Mouse (Mus musculus) splenic B cell, adult 2 months (primary cell): ENCODE results near the gene Oas1a.
"Not testable (repeated sequence)": the region's sequence is repeated elsewhere in the genome, so short reads cannot be mapped to it uniquely, and the experiment has no call there.

Experiments used
- DNase-seq: peaks from one replicate; pipeline ENCODE4 v3.0.0-alpha.2; 2011; ENCODE audit warnings: low read depth, low spot score
- H3K27me3 ChIP-seq: 2 replicates; pipeline ENCODE4 v1.6.1; 2012; ENCODE audit warnings: mild to moderate bottlenecking, low read length, moderate library complexity, mixed read lengths; ENCODE audit not compliant: control insufficient read depth, poor library complexity, insufficient read depth, severe bottlenecking
- H3K36me3 ChIP-seq: 2 replicates; pipeline ENCODE4 v1.6.1; 2012; ENCODE audit warnings: mild to moderate bottlenecking, low read length, moderate library complexity, mixed read lengths; ENCODE audit not compliant: control insufficient read depth, poor library complexity, insufficient read depth, severe bottlenecking

The Oas1a gene

DNA sequence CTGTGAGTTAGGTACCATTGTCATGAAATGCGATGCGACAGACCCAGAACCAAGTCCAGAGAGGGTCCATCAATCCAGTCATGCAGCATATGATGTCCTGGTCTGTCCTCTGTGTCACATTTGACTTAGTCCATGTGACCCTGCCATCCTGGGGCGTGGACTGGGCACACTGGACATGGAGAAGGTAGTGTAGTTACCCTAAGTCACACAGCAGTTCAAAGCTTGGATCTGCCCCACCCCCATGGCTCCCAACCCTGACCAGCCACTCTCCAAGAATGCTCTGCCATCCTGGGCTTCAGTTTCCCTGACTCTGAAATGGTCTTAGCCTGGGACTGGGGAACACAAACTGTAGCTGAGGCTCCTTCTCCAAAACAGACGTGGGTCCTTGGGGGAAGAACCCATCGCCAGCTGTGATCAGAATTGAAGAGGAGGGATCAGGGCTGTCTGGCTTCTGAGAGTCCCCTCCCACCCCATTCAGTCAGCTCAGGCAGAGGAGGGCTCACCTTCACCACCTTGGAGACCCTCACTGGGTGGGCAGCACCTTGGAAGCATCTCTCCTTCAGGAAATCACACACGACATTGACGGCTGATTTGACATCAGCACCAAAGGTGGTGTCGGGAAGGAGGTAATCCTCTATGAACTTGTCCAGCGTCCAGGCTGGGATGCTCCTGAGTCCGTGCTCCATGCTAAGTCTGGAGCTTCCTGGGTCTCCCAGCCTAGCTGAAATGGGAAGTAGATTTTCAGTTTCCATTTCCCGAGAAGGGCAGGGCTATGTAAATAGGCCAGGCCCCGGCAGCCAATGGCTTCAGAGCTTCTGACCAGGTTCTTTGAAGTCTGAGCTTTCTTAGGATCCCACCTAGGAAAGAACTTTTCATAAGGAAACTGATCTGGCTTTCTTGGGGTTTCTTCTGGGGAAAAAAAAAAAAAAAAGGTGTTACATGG lies at the start of gene Oas1a:
Oas1a (minus strand) TSS at position 731 of the 943 bp plus-strand sequence.
- DNase-seq, H3K27me3 ChIP-seq, H3K36me3 ChIP-seq: not testable (repeated sequence)

DNA sequence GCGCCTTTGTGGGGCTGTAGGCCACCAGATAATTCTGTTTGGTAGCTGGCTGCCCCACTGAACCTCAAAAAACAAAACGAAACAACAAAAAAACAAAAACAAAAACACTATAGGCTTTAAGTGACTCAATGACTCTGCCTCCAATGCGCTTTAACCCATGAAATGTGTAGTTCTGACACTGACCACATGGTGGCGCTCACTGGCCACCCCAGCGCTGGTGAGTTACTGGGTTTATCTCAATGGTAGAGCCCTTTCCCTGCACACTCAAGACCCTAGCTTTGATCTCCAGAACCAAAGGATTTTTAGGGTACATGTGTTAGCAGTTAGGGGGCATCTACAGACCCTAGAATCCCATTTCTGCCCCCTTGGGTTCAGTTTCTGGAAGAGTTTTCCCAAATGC lies 46.7 kb upstream of the Oas1a start:
- peak; percentile 71 for DNase-seq
- H3K27me3 ChIP-seq, result no peaks in the 10 kb centered on the region
- H3K36me3 ChIP-seq, result no peaks in the 10 kb centered on the region

DNA sequence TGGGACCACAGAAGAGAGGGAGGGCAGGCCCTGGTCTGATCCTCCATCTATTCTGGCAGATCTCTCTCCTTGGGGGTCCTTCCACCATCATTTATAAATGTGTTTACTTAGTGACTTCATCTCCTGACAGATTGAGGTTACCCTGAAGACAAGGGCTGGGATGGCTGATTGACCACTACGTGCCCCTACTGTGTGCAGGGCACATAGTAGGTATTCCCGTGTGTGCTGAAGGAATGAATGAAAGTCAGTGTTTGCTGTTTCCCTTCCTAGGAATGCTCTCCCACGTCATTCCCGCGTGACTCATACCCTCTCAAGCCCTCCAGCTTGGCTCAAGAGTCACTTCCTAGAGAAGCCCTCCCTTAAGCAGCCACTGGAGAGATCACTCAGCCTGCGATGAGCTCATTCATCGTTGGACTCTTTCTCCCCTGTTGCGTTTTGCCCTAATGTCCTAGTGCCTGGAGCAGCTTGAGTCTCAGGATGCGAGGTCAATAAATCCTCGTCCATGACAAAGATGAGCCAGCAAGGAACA lies 45.0 kb upstream of the Oas1a start:
- Histone ChIP-seq H3K36me3 (no peaks in the 10 kb centered on the region), H3K27me3 (no peaks in the 10 kb centered on the region)
- no peak for DNase-seq

DNA sequence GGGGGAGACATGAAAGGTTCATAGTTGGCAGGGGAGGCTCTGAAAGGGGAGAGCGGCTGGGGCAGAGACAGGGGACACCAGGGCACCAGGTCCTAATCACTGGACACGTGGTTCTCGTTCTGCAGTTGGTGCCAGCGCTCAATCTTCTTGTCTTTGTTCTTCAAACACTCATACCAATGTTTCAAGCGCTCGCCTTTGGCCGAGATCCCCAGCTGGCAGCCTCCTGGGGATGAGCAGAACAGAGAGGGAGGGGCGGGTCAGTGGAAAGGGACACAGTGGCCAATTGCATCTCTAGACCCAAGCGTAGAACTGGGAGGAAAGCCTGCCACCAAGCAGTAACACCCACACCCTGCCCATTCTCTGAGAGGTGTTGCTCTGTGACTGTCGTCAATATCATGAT lies 34.8 kb upstream of the Oas1a start:
- no peaks in the 10 kb centered on the region for H3K36me3 ChIP-seq
- no peaks in the 10 kb centered on the region for H3K27me3 ChIP-seq
- no peak for DNase-seq

DNA sequence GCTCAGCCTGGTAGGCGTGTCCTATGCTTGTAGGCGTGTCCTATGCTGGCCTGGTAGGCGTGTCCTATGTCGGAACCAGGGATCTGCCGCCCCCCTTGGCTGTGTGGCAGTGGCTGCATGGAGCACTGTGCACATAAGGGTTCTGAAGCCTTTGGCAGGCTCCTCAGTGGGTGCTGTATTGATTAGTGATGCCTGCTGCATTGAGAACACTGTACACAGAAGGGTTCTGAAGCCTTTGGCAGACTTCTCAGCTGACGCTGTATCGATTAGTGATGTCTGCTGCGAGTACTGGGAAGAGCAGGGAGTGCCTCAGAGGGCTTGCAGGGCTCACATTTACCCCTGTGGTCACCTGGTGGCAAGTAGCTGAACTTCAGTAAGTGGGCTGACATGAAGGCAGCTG lies 31.3 kb upstream of the Oas1a start:
- Histone ChIP-seq H3K27me3 (no peaks in the 10 kb centered on the region), H3K36me3 (no peaks in the 10 kb centered on the region)
- DNase-seq, result no peak

DNA sequence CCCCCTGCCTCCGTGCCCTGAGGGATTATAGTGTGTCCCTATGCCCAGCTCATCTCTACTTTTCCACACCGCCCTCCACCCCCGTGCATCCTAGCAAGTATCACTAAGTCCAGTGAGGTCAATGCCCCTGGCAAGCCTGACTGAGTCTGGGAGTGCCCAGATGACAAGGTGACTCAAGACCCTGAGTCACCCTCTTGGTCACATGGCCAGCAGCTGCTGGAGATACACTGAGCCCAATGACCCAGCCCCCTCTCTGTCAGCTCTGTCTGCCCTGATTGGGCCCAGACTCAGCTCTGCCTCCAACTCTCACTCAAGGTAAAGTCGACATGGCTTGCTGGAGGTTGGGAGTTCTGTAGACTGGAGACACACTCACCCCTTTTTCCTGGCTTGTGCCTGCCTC lies 30.5 kb upstream of the Oas1a start:
- Histone ChIP-seq H3K27me3 (no peaks in the 10 kb centered on the region), H3K36me3 (no peaks in the 10 kb centered on the region)
- no peak for DNase-seq

DNA sequence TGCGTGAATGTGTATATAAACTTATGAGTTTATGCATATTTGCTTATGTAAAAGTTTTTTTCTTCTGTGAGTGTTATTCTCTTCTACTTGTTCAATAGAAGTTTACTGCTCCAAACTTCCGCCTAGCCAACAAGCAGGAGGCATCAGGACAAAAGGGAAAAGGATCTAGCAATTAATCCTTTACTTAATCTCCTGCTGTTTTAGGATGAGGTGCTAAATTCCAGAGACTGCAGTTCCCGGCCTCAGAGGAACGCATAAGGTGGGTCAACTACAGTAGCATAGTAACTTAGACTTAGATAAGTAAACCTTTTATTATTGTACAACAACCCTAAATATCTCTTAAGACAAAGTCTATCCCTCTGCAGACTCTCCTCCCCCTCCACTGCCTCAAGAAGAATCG lies 26.6 kb upstream of the Oas1a start:
- DNase-seq, result no peak
- no peaks in the 10 kb centered on the region for H3K36me3 ChIP-seq
- H3K27me3 ChIP-seq, result no peaks in the 10 kb centered on the region

DNA sequence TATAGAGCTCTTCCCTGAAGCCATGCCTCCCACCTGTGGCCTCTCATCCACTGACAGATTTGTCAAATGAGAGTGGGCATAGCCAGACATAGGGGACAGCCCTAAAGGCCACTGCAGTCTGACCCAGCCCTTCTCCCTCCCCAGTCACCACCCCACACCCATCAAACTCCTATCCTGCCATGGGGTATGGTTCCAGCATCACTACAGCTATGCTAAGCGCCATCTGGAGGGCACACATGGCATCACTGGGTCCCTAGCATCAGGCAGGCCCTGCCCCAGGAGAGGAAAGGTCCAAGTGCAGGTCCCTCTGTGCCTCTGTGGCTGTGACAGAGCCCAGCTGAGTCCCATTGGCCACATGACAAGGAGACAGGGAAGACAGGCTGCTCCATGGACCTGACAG lies 19.7 kb upstream of the Oas1a start:
- peak; percentile 10 for DNase-seq
- H3K36me3 ChIP-seq, result no peaks in the 10 kb centered on the region
- H3K27me3 ChIP-seq, result no peaks in the 10 kb centered on the region

DNA sequence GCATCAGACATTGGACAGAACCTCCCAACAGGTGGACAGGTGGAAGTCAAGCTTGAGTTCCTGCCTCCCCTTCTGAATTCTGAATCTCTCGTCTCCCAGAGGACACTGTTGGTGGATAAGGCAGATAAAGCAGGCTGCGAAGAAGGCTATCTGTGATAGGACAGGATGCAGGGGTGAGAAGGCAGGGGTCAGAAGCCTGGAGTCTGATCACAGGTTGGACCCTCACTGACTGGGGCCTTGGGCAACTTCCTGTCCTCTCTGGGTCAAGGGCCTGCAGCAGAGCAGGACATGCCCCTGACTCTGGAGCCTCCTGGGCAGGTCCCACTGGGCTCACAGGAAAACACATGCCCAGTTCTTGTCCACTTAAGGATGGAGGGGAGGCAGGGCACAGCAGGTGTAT lies 19.0 kb upstream of the Oas1a start:
- H3K36me3 ChIP-seq, DNase-seq, H3K27me3 ChIP-seq: not testable (repeated sequence)

DNA sequence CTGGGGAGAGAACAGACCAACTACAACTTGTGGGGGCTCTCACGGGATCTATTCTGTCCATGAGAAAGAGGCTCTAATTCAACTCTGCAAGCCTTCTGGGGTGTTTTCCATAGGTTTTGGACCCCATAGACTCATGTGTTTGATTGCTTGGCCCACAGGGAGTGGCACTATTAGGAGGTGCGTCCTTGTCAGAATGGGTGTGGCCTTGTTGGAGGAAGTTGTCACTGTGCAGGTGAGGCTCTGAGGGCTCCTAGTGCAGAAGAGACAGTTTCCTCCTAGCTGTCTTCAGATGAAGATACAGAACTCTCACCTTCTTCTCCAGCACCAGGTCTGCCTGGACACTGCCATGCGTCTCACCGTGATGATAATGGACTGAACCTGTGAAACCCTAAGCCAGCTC lies 17.2 kb upstream of the Oas1a start:
- not testable (repeated sequence) for H3K36me3 ChIP-seq, H3K27me3 ChIP-seq, DNase-seq

DNA sequence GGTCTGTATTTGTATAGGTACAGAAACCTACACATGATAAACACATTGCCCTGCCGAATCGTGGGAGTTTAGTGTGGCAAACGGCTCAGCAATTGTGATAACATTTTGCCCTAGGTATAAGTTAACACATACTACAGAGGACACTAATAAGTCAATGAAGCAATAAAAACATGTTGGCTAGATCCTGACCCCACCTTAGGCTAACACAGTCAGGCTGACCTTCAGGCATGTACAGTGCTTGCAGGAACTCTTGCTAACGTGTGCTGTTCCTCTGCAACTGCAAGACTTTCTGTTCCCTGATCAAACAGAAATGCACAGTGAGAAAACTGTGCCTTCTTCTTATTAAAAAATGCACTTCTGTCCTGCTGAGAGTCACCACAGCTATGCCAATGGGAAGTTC lies 16.6 kb upstream of the Oas1a start:
- Histone ChIP-seq H3K36me3 (no peaks in the 10 kb centered on the region), H3K27me3 (no peaks in the 10 kb centered on the region)
- no peak for DNase-seq

DNA sequence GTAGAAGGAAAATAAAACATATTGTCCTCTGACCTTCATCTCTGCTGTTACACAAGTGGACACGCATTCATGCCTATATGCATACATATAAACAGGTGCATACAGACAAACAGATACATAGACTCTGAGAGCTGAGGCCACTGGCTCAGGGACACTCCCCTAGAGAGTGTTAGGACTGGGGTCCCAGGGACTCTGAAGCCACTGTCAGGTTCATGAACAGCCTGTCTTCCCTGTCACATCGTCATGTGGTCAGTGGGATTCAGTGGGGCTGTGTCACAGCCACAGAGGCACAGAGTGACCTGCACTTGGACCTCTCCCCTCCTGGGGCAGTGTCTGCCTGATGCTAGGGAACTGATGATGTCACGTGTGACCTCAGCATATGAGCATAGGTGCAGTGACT lies 13.0 kb upstream of the Oas1a start:
- H3K27me3 ChIP-seq, result no peaks in the 10 kb centered on the region
- DNase-seq, result no peak
- H3K36me3 ChIP-seq, result no peaks in the 10 kb centered on the region

DNA sequence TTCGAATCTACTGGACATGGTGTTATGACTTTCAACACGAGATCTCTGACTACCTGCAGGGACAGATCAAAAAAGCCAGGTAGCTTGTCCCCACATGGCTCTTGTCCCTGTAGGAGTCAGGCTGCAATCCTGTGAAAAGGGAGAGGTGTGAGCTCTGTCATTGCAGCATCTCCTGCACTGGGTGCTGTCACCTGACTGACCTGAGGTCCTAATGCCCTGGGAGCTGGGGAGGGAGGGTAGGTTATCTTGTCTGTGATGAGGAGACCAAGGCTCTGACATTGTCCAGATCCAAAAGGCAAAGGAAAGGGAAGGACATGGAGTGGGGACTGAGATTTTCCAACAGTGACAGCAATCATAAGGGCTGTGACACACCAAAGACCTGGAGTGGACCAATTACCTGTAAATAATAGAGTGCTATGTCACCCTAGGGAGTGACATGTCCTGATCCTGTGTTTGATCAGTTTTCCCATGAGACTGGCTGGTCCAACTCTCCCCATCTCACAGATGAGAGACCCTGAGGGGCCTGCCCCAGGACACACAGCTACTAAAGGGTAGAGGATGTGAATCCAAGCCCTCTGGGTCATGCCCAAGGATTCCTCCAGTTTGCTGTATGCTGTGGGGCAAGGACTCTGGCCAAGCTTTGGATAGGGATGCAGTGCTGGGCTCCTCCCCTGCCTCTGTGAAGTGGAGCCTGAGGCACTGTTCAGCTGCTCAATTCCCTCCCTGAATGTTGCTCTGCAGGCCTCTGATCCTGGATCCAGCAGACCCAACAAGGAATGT lies 12.0 kb upstream of the Oas1a start:
- H3K27me3 ChIP-seq, H3K36me3 ChIP-seq, DNase-seq: not testable (repeated sequence)

DNA sequence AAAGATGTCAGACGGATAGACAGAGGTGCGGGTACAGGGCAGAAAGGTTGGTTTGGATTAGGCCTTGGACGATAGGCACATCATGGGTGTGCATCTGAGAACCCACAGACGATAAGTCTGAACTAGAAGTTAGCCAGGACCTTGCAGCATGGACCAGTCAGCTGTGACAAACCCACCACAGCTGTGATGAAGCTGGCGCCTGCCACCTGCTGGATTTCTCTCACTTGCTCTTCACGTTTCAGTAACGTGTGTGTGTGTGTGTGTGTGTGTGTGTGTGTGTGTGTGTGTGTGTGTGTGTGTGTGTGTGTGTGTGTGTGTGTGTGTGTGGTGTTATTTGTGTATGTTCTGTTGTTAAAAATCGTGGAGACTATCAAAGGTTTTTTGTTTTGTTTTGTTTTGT lies 6.9 kb upstream of the Oas1a start, which contains the start of gene Oas1d:
Oas1d (plus strand) TSS at position 333 of the 400 bp plus-strand sequence.
- not testable (repeated sequence) for H3K27me3 ChIP-seq, H3K36me3 ChIP-seq
- peak; percentile 31 for DNase-seq
